Mouse (Mus musculus) spleen, embryonic (tissue): ENCODE data around the gene Ctnnbl1.

ENCODE experiments used
- CTCF ChIA-PET: fragments of 350-600 bp; sonication (Branson Sonifier 250); formaldehyde crosslinking; loops from one replicate; lab custom pipeline; 2022; lab: Charles Lee

Ctnnbl1 gene

DNA sequence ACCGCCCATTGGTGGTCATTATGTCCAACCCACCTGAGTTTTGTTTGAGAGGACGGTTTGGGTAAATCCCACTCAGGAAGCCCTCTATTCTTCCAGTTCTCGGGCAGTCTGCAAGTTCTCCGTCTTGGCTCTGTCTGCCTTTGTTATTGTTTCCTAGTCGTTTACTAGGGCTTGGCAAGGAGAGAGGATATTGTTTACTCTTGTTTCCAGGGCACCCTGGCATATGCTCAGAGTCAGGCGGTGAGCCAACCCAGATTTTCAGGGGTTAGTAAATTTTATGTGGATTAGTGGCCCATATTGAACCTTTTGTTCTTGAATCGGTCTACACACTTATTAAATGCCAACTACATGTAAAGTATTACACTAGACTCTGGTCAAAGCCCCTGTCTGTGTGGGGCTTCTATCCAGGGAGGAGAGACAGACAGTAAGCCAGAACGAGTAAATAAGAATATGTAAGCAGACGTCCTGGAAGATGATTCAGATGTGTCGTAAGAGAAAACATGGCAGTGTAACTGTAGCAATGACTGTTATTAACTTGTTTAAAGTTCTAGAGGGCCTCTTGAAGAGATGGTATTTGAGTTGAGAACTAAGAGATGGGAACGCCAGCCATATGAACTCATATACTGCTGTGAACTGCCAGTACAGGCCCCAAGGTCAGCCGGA lies 13.9 kb downstream of the Ctnnbl1 start:
- CTCF ChIA-PET = no interaction called here

- CTCF ChIA-PET = no interaction called here
These were observed 14.6 kb downstream of the Ctnnbl1 start for GRCm38 (mm10) chr2:157751589-157752373.

DNA sequence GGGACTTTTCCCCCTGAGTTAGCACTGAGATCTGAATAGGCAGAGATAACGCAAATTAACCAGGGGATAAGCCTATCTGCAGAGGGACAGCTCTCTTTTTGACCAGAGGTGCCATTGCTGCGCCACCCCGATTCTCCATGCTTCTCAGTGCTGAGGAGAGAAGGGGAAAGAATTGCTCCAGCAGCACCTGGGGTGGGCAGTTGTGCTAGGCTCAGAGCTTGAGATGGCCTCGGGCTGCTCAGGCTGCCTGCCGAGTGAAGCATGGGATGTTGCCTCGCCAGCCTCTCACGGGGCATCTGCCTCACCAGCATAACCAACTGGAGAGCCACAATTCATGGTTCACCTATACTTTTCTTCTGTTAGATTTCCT lies 15.2 kb downstream of the Ctnnbl1 start:
- CTCF ChIA-PET = no interaction called here

GRCm38 (mm10) chr2:157755771-157756170 lies 18.6 kb downstream of the Ctnnbl1 start:
- CTCF ChIA-PET = no interaction called here

- CTCF ChIA-PET = no interaction called here
These were observed 19.0 kb downstream of the Ctnnbl1 start for GRCm38 (mm10) chr2:157756193-157756592.

- CTCF ChIA-PET = no interaction called here
These were observed 21.2 kb downstream of the Ctnnbl1 start for GRCm38 (mm10) chr2:157758395-157758794.

GRCm38 (mm10) chr2:157759717-157760116 lies 22.5 kb downstream of the Ctnnbl1 start:
- CTCF ChIA-PET = no interaction called here

GRCm38 (mm10) chr2:157762903-157763302 lies 25.7 kb downstream of the Ctnnbl1 start:
- CTCF ChIA-PET = no interaction called here

DNA sequence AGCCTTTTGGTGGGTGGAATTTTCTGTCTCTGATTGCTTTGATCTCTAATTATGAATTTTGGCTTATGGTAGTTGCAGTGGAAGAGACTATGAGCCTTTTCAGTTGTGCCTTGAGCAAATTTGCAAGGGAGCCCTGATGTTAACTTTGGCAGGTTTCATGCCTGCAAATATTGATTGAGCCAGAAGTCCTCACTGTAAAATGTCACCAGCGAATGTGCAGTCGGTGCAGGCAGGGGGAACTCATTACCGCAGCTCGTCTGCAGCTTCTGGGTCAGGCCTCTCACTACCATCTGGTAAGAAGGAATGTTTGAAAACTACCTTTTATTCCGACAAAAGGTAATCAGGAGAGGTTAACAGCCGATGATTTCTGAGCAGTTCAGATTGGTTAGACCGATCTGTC lies 29.4 kb downstream of the Ctnnbl1 start:
- CTCF ChIA-PET = no interaction called here

- CTCF ChIA-PET = interaction anchor here (0.7 kb wide), 1 partner anchor 778 kb away, joined by 11 read pairs; no protein-coding TSS in a partner anchor
These were observed 31.7 kb downstream of the Ctnnbl1 start for GRCm38 (mm10) chr2:157768682-157769429.

DNA sequence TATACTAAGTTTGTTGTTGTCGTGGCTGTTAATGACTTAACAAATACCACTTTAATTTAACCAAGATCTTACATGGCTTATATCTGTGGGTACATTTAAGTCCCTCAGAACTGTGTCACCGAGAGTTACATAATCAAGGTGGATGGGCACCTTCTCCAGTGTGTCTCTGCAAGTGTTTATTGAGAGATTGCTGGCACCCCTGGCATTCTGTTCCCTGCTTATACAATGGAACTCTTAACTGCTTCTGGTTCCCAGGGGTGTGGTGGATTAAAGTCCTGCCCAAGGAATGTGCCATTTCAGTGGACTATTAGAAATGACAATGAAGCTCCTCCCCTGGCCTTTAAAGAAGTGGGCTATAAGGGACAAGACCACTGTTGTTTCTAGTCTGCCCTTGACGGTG lies 33.6 kb downstream of the Ctnnbl1 start:
- CTCF ChIA-PET = no interaction called here

- CTCF ChIA-PET = interaction anchor here (0.8 kb wide), 1 partner anchor 17 kb away, joined by 3 read pairs; no protein-coding TSS in a partner anchor
These were observed 36.5 kb downstream of the Ctnnbl1 start for GRCm38 (mm10) chr2:157773661-157774060.

- CTCF ChIA-PET = no interaction called here
These were observed 38.8 kb downstream of the Ctnnbl1 start for GRCm38 (mm10) chr2:157775957-157776356.

DNA sequence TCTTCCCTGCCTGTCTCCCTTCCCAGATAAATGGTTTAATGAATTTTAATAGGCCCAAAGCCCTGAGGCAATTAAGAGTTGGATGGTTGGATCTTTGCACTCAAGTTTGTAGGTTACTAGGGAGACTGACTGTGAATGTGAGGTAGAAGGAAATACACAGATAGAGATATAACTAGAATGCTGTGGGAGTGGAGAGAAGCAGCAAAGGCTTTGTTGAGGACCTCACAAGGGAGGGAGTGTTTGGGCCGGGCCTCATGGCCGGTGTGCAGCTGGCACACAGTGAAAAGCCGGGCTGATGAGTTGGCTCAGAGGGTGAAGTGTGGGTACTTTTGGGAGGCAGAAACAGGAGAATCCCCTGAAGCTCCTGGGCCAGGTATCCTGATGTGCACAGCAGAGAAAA lies 43.8 kb downstream of the Ctnnbl1 start:
- CTCF ChIA-PET = no interaction called here

DNA sequence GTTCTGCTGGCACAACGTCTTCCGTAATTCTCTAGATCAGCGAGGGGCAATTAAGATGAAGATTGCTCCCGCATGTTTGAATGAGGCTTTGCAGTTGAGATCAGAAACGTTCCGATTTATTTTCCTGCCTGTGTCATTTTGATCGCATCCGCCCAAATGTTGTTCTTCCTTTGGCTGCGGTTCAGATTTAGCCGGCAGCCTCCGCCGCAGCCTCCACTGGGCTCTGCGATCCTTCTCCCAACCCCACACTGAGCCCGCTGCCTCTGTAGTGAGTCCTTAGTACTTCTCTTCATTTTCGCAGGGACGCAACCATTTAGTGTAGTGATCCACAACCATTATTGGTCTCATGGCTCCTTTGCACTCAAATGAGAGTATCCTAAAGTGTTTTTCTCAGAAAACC lies 46.0 kb downstream of the Ctnnbl1 start:
- CTCF ChIA-PET = no interaction called here

DNA sequence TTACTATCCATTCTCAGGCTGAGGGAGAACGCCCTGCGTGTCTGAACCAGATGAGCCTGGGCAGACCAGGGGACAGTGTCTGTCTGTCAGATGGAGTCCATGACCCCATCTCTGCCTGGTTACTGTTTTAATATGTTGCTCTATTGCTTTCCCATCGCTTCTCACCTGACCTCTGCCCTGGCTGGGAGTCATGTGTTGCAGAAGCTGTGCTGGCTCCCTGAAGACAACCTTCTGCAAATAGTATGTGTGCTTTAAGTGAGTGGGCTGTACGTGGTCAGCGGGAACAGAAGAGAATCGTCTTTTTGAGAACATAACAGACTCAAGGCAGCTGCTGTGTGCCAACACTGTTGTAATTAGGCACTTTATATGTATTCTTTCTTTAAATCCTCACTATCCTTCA lies 47.0 kb downstream of the Ctnnbl1 start:
- CTCF ChIA-PET = no interaction called here

DNA sequence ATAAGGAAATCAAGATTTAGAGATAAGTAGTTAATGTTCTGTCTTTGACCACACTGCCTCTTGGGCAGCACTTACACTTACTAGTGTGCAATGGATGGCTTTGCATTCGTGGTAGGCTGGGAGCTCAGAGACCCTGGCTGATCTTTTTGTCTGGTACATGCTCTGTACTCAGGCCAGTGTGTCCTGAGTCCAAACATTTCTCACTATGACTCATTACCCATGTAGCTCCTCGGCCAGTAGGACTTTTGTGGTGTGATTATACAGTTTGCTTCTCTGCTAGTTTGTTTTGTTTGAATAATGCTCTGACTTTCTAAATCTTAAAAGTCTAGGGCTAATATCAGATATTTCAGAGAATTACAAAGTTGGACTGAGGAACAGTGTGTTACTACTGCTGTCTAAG lies 47.4 kb downstream of the Ctnnbl1 start:
- CTCF ChIA-PET = no interaction called here

GRCm38 (mm10) chr2:157789226-157789625 lies 52.0 kb downstream of the Ctnnbl1 start:
- CTCF ChIA-PET = no interaction called here

- CTCF ChIA-PET = no interaction called here
These were observed 53.8 kb downstream of the Ctnnbl1 start for GRCm38 (mm10) chr2:157790836-157791495.

DNA sequence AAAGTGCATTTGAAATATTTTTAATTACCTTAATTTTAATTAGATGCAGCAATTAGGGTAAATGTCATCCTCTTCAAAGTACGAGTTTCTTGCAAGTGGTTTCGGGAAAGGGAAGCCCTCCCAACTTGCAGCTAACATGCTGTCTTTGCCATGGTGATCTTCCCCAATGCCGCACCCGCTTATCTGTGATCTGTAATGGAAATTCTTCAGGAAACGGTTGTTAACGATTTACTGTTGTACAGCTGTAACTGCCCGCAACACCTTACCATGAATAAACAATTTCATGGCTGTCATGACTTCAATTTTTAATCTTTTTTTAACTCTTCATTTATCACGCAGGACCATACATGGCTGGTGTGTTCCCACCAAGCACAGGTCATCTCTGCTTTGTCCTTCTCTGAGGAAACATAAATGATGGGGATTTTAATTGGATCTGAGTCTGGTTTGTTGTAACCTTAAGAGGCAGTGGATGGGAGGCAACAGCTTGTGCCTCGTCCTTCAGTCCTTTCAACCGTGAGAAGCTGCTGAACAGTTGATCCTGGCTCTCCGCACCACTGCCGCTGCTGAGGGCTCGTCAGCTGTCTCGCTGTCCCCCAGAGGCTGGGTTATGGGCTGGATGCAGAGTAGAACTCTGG lies 54.4 kb downstream of the Ctnnbl1 start:
- CTCF ChIA-PET = no interaction called here

- CTCF ChIA-PET = no interaction called here
These were observed 55.8 kb downstream of the Ctnnbl1 start for GRCm38 (mm10) chr2:157792840-157793552.
